Mouse (Mus musculus) CD8-positive naive resting alpha-beta T cell, adult 2 months (primary cell): ENCODE results near the gene Map2k2.
A peak's percentile ranks its signal among the peaks of the same experiment; 100 is the strongest.
"Not testable (repeated sequence)": the region's sequence is repeated elsewhere in the genome, so short reads cannot be mapped to it uniquely, and the experiment has no call there.

Experiments used
- DNase-seq, 2 experiments: peaks; one replicate each; pipeline ENCODE4 v3.0.0; 2022; ENCODE audit warnings: low read depth in 2 of 2, low spot score in 2 of 2

The Map2k2 gene

DNA sequence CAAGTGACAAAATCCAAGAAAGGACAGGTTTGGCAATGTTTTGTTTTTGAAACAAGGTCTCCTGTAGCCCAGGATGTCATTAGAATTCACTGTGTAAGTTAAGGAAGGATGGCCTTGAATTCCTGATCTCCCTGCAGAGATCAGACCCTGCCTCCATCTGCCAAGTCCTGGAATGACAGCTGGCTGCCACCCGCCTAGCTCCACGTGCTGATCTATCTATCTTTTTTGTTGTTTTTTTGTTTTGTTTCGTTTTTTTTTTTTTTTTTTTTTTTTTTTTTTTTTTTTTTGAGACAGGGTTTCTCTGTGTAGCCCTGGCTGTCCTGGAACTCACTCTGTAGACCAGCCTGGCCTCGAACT is 69.6 kb downstream of the Map2k2 start:
- not testable (repeated sequence) for DNase-seq

DNA sequence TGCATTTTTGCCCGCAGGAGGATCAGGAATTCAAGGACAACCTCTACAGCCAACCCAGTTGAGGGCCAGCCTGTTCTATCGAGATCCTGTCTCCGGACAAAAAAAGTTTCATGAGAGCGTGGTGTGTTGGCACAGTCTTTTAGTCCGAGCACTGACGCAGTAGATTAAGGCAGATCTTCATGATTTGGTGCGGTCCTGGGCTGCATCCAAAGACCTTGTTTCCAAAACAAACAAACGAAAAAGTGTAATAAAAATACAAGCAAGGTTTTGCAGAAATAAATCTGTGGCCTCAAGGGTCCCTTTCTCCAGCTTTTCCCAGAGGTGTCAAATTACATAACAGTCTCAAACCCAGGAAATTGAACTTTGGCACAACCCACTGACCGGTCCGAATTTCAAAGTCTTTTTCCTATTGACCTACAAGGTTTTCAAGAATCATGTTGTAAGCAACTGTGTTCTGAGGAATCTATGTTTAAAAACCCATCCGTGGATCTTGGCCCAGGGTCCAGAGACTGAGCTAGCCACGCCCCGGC is 70.3 kb downstream of the Map2k2 start:
- DNase-seq, result no peak

DNA sequence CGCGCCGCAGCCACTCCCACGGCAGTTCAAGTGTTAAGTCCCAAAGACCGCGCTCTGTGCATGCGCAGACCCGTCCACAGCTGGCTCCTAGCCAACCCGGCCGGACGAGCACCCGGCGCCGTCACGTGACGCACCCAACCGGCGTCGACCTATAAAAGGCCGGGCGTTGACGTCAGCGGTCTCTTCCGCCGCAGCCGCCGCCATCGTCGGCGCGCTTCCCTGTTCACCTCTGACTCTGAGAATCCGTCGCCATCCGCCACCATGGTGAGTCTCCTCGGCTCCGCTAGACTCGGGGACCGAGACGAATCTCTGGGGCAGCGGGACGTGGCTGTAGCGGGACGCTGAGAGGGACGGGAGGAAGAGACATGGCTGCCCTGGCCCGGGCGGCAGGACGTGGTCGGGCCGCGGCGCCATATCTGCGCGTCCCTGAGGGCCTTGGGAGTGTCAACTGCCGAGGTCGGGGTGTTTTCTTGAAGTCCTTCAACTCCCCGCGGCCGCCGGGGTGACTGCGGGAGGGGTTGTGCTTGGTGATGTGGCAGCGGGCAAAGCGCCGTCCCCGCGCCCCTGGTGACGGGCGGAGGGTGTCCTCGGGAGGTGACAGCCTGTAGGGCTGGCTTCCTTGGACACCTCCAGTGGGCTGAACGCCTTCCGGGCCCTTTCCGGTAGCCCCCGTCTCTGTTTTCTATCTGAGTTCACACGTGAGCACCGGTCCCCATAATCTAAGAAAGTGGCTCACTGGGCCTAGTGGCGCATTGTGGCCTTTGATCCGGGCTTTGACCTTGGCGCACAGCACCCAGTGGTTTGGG is 71.0 kb downstream of the Map2k2 start, which contains the start of gene Eef2:
TSS of gene Eef2 (plus strand) at position 166 of the 806 bp plus-strand sequence.
- peak; percentile 95 for DNase-seq

DNA sequence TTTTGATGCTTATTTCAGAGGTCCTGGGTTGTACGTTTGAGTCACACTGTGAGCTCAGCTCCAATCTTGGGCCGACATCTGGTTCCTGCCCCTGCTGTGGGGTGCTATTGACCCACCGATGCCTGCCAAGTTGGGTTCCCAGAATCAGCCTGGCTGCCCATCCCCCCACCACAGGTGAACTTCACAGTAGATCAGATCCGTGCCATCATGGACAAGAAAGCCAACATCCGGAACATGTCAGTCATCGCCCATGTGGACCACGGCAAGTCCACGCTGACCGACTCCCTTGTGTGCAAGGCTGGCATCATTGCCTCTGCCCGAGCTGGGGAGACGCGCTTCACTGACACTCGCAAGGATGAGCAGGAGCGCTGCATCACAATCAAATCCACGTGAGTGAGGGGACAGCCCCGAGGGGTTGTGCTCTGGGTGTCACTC is 71.8 kb downstream of the Map2k2 start:
- DNase-seq, result no peak

GRCm38 (mm10) chr10:81177958-81178712 is 72.4 kb downstream of the Map2k2 start:
- no peak for DNase-seq

GRCm38 (mm10) chr10:81178927-81179326 is 73.2 kb downstream of the Map2k2 start:
- no peak for DNase-seq

DNA sequence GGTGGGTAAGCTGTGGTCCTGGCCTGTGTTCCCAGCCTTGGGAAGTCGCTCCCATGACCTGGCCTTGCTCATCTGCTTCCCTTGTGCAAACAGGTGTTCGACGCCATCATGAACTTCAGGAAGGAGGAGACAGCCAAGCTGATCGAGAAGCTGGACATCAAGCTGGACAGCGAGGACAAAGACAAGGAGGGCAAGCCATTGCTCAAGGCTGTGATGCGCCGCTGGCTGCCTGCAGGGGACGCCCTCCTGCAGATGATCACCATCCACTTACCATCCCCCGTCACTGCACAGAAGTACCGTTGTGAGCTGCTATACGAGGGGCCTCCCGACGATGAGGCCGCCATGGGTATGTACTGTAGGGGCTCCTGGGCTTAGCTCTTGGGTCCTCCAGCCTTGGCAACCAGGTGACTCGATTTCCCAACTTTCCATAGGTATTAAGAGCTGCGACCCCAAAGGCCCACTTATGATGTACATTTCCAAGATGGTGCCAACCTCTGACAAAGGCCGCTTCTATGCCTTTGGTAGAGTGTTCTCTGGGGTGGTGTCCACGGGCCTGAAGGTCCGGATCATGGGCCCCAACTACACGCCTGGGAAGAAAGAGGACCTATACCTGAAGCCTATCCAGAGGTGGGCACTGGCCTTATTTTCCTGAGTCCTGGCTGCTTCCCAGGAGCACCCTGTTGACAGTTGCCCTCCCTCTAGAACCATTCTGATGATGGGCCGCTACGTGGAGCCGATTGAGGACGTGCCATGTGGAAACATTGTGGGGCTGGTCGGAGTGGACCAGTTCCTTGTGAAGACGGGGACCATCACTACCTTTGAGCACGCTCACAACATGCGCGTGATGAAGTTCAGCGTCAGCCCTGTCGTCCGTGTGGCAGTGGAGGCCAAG is 74.0 kb downstream of the Map2k2 start:
- no peak for DNase-seq

GRCm38 (mm10) chr10:81180946-81181345 is 75.2 kb downstream of the Map2k2 start:
- no peak for DNase-seq

DNA sequence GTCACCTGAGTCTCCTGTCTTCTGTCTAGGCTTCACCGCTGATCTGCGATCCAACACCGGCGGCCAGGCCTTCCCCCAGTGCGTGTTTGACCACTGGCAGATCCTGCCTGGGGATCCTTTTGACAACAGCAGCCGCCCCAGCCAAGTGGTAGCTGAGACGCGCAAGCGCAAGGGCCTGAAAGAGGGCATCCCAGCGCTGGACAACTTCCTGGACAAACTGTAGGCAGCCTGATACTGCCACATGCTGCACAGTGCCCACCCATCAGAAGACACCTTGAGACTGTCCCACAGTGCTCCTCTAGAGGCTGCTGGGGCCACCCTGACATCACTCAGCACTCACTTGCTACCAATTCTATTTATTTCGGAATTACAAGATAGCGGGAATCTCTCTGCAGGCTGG is 76.1 kb downstream of the Map2k2 start:
- DNase-seq, result not testable (repeated sequence)

- peak; percentile 92 to 93 for DNase-seq
Measured at GRCm38 (mm10) chr10:81182336-81183333, 76.9 kb downstream of the Map2k2 start, which contains the start of gene Dapk3. Dapk3 (plus strand) TSS chr10:81183005.
